Mouse (Mus musculus) adrenal gland (tissue): ENCODE data around the gene Glmp.
"Not testable (repeated sequence)": the region's sequence is repeated elsewhere in the genome, so short reads cannot be mapped to it uniquely, and the experiment has no call there.

Experiments used
- intact Hi-C: fragments of 180-260 bp; cut with DNase I; formaldehyde crosslinking; loops from one replicate; pipeline ENCODE4 v1.15.1; 2025
- long read RNA-seq, 2 experiments: library from polyadenylated mRNA; unstranded; transcript quantifications; one replicate each; pipeline ENCODE4 v2.0.0; 2020; ENCODE audit warnings: borderline replicate concordance in 1 of 2; ENCODE audit not compliant: insufficient replicate concordance in 1 of 2

The Glmp gene
- long read RNA-seq, experiment 1, full-length matches to known transcripts: 227 of 240 reads
- long read RNA-seq, experiment 1, partial matches to known transcripts: 6 of 240 reads
- long read RNA-seq, experiment 1, other reads (novel, unspliced or antisense): 7 of 240 reads
- long read RNA-seq, experiment 2, full-length matches to known transcripts: 302 of 319 reads
- long read RNA-seq, experiment 2, partial matches to known transcripts: 7 of 319 reads
- long read RNA-seq, experiment 2, other reads (novel, unspliced or antisense): 10 of 319 reads

GRCm38 (mm10) chr3:88324951-88325405, at the start of gene Glmp:
TSS of gene Glmp (plus strand) at chr3:88325023.
- intact Hi-C loops: no loop called here

GRCm38 (mm10) chr3:88276121-88276520, 48.7 kb upstream of the Glmp start:
- intact Hi-C loops: no loop called here

- intact Hi-C loops: no loop called here
These were observed 48.2 kb upstream of the Glmp start for GRCm38 (mm10) chr3:88276529-88277143.

- intact Hi-C loops: no loop called here
These were observed 44.8 kb upstream of the Glmp start for GRCm38 (mm10) chr3:88280035-88280434.

- intact Hi-C loops: not testable (repeated sequence)
These were observed 43.5 kb upstream of the Glmp start for GRCm38 (mm10) chr3:88281141-88281916.

GRCm38 (mm10) chr3:88284815-88285564, 39.8 kb upstream of the Glmp start:
- intact Hi-C loops: not testable (repeated sequence)

GRCm38 (mm10) chr3:88285565-88285895, 39.3 kb upstream of the Glmp start:
- intact Hi-C loops: not testable (repeated sequence)

- intact Hi-C loops: no loop called here
These were observed 37.7 kb upstream of the Glmp start, which contains the start of gene Gm38392 for GRCm38 (mm10) chr3:88287110-88287509. TSS of gene Gm38392 (minus strand) at chr3:88287210.

- intact Hi-C loops: not testable (repeated sequence)
These were observed 36.6 kb upstream of the Glmp start for GRCm38 (mm10) chr3:88288133-88288713.

GRCm38 (mm10) chr3:88291970-88292369, 32.9 kb upstream of the Glmp start:
- intact Hi-C loops: no loop called here

GRCm38 (mm10) chr3:88295272-88295671, 29.6 kb upstream of the Glmp start:
- intact Hi-C loops: not testable (repeated sequence)

GRCm38 (mm10) chr3:88296110-88296560, 28.7 kb upstream of the Glmp start:
- intact Hi-C loops: no loop called here

GRCm38 (mm10) chr3:88296561-88297318, 28.1 kb upstream of the Glmp start, which contains the start of the genes Tsacc and Cct3:
TSS of gene Tsacc (minus strand) at chr3:88296999.
TSS of gene Cct3 (plus strand) at chr3:88297116.
- intact Hi-C loops: no loop called here

GRCm38 (mm10) chr3:88297321-88297851, 27.4 kb upstream of the Glmp start:
- intact Hi-C loops: no loop called here

GRCm38 (mm10) chr3:88299172-88299571, 25.7 kb upstream of the Glmp start:
- intact Hi-C loops: no loop called here

GRCm38 (mm10) chr3:88328956-88329355, 4.1 kb downstream of the Glmp start:
- intact Hi-C loops: no loop called here

- intact Hi-C loops: no loop called here
These were observed 6.5 kb downstream of the Glmp start for GRCm38 (mm10) chr3:88331282-88331681.

- intact Hi-C loops: no loop called here
These were observed 9.3 kb downstream of the Glmp start for GRCm38 (mm10) chr3:88334029-88334658.

- intact Hi-C loops: no loop called here
These were observed 10.1 kb downstream of the Glmp start for GRCm38 (mm10) chr3:88334902-88335435.
